Mouse (Mus musculus) megakaryocyte, embryonic 14.5 days (primary cell): Measurements from ENCODE around the gene Cntnap2.

Experiments used
- FLI1 ChIP-seq: IDR thresholded peaks from 2 replicates; pipeline ENCODE4 v1.6.1; 2012; ENCODE audit warnings: low read length, inconsistent platforms, mixed read lengths
- GATA1 ChIP-seq: IDR thresholded peaks from 3 replicates; pipeline ENCODE4 v1.6.1; 2012; ENCODE audit warnings: mixed read lengths, low read length, inconsistent platforms, borderline replicate concordance

- no peak for TF ChIP-seq GATA1
- TF ChIP-seq FLI1, result no peak
These were observed 2285.5 kb downstream of the Cntnap2 start for GRCm38 (mm10) chr6:47344696-47345095.
